Mouse (Mus musculus) MEL (cell line): ENCODE results near the gene Cdc34.

Source experiments
- CHD1 ChIP-seq: IDR thresholded peaks from 2 replicates; pipeline ENCODE4 v1.6.1; 2012; ENCODE audit warnings: low read depth, mild to moderate bottlenecking, inconsistent platforms, low read length, improper control_type of control experiment
- CTCF ChIP-seq, 3 experiments: IDR thresholded peaks in 2 of 3; conservative IDR thresholded peaks in 1 of 3; 2 replicates each; pipeline ENCODE4 v1.5.1; 2011 to 2012; ENCODE audit warnings: low read length in 3 of 3, low read depth in 2 of 3, mild to moderate bottlenecking in 2 of 3, improper control_type of control experiment in 1 of 3, inconsistent platforms in 1 of 3, mixed read lengths in 1 of 3, moderate library complexity in 1 of 3; ENCODE audit not compliant: control insufficient read depth in 1 of 3, insufficient read depth in 1 of 3, poor library complexity in 1 of 3, severe bottlenecking in 1 of 3
- EP300 ChIP-seq, 2 experiments: IDR thresholded peaks; 2 replicates each; pipeline ENCODE4 v1.6.1; 2011; ENCODE audit warnings: improper control_type of control experiment in 2 of 2, low read length in 2 of 2, low read depth in 1 of 2, mild to moderate bottlenecking in 1 of 2
- KAT2A ChIP-seq: conservative IDR thresholded peaks from 2 replicates; pipeline ENCODE4 v1.6.1; 2012; ENCODE audit warnings: low read depth, low read length, improper control_type of control experiment, inconsistent platforms
- MAFK ChIP-seq: IDR thresholded peaks from 2 replicates; pipeline ENCODE4 v1.6.1; 2011; ENCODE audit warnings: low read depth, mild to moderate bottlenecking, low read length, improper control_type of control experiment, borderline replicate concordance
- MAX ChIP-seq: IDR thresholded peaks from 2 replicates; pipeline ENCODE4 v1.6.1; 2011; ENCODE audit warnings: low read length, improper control_type of control experiment
- MAZ ChIP-seq: IDR thresholded peaks from 2 replicates; pipeline ENCODE4 v1.6.1; 2012; ENCODE audit warnings: low read depth, mild to moderate bottlenecking, inconsistent platforms, low read length, improper control_type of control experiment
- POLR2A ChIP-seq, 2 experiments: IDR thresholded peaks; 2 replicates each; pipeline ENCODE4 v1.6.1; 2011 to 2012; ENCODE audit warnings: low read length in 2 of 2, mild to moderate bottlenecking in 2 of 2, control low read depth in 1 of 2, improper control_type of control experiment in 1 of 2, low read depth in 1 of 2, moderate library complexity in 1 of 2; ENCODE audit not compliant: control insufficient read depth in 1 of 2, insufficient read depth in 1 of 2, poor library complexity in 1 of 2
- RCOR1 ChIP-seq: IDR thresholded peaks from 2 replicates; pipeline ENCODE4 v1.6.1; 2012; ENCODE audit warnings: low read depth, mild to moderate bottlenecking, inconsistent platforms, low read length, improper control_type of control experiment
- USF1 ChIP-seq: IDR thresholded peaks from 2 replicates; pipeline ENCODE4 v1.6.1; 2014; ENCODE audit warnings: low read depth, mild to moderate bottlenecking, inconsistent platforms, low read length, improper control_type of control experiment, moderate library complexity
- ZNF384 ChIP-seq: IDR thresholded peaks from 2 replicates; pipeline ENCODE4 v1.6.1; 2012; ENCODE audit warnings: low read depth, mild to moderate bottlenecking, inconsistent platforms, low read length, improper control_type of control experiment

DNA sequence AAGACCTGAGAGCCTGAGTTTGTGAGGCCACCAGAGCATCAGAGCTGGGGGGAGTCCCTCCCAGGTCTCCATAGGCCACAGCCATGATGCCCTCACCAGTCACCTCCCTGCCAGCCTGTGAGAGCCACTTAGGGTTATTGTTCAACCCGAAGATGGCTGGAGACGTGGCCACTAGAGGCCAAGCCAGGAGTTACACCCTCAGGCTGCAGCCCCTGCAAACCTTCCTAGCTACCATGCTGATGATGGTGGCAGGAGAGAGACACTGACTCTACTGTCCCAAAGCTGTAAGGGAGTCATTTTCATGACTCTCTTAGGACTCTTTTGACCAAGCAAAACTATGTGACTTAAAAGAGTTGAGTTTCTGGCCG, 9.9 kb upstream of the Cdc34 start:
- TF ChIP-seq POLR2A (IDR thresholded peaks at IDR 0.05; ENCODE audit: control insufficient read depth in 1 of 2, insufficient read depth in 1 of 2, low read depth in 1 of 2, low read length in 2 of 2, poor library complexity in 1 of 2) (no peak), KAT2A (no peak), ZNF384 (no peak), MAX (no peak), MAZ (no peak), EP300 (IDR thresholded peaks at IDR 0.05; ENCODE audit: low read depth in 1 of 2, low read length in 2 of 2) (no peak), CHD1 (no peak), USF1 (no peak), CTCF (IDR thresholded peaks at IDR 0.05 in 2 of 3, conservative IDR thresholded peaks at IDR 0.05 in 1 of 3; ENCODE audit: control insufficient read depth in 1 of 3, insufficient read depth in 1 of 3, low read depth in 2 of 3, low read length in 3 of 3, poor library complexity in 1 of 3, severe bottlenecking in 1 of 3) (no peak), MAFK (no peak), RCOR1 (no peak)
